Mouse (Mus musculus) embryonic facial prominence, embryonic 11.5 days (tissue): ENCODE measurements around the gene Ell. TPM values are rescaled to one million over a fixed set of nuclear protein-coding genes. Genes with fewer than 3 reads are reported as not detected.
"Not testable (repeated sequence)": the region's sequence is repeated elsewhere in the genome, so short reads cannot be mapped to it uniquely, and the experiment has no call there.

ENCODE experiments used
- ATAC-seq: fragments of 200-750 bp; cut with Nextera tagmentation; replicated peaks from 2 replicates; pipeline ENCODE4 v1.8.0; 2017; ENCODE audit warnings: low read depth; ENCODE audit not compliant: insufficient number of reproducible peaks, low FRiP score, low TSS enrichment
- DNase-seq: peaks from one replicate; pipeline ENCODE4 v3.0.0-alpha.2; 2015; ENCODE audit warnings: low spot score
- H3K27ac ChIP-seq: fragments of 300-500 bp; sonication (generic); replicated peaks from 2 replicates; pipeline ENCODE4 v1.5.1; 2014; ENCODE audit warnings: mild to moderate bottlenecking, low read depth, low read length, control low read depth
- H3K27me3 ChIP-seq: fragments of 300-500 bp; sonication (generic); 2 replicates; pipeline ENCODE4 v1.6.1; 2014; ENCODE audit warnings: mild to moderate bottlenecking, low read length, moderate library complexity, mixed read lengths; ENCODE audit not compliant: control insufficient read depth, insufficient read depth
- H3K36me3 ChIP-seq: fragments of 300-500 bp; sonication (generic); replicated peaks from 2 replicates; pipeline ENCODE4 v1.6.1; 2014; ENCODE audit warnings: low read depth, mild to moderate bottlenecking, low read length, moderate library complexity, mixed read lengths; ENCODE audit not compliant: control insufficient read depth, insufficient read depth
- H3K4me1 ChIP-seq: fragments of 300-500 bp; sonication (generic); 2 replicates; pipeline ENCODE4 v1.6.1; 2014; ENCODE audit warnings: low read length, mixed read lengths; ENCODE audit not compliant: control insufficient read depth, insufficient read depth
- H3K4me2 ChIP-seq: fragments of 300-500 bp; sonication (generic); 2 replicates; pipeline ENCODE4 v1.6.1; 2014; ENCODE audit warnings: low read depth, mild to moderate bottlenecking, control low read depth, low read length, moderate library complexity
- H3K4me3 ChIP-seq: fragments of 300-500 bp; sonication (generic); 2 replicates; pipeline ENCODE4 v1.5.1; 2014; ENCODE audit warnings: low read depth, low read length, control low read depth
- H3K9ac ChIP-seq: fragments of 300-500 bp; sonication (generic); replicated peaks from 2 replicates; pipeline ENCODE4 v1.6.1; 2014; ENCODE audit warnings: mild to moderate bottlenecking, control low read depth, low read length
- H3K9me3 ChIP-seq: fragments of 300-500 bp; sonication (generic); replicated peaks from 2 replicates; pipeline ENCODE4 v1.6.1; 2016; ENCODE audit warnings: mild to moderate bottlenecking, low read length, inconsistent platforms, mixed read lengths; ENCODE audit not compliant: control insufficient read depth
- WGBS: fragments of 180-500 bp; shearing (Covaris S2); extraction: QIAGEN DNeasy Blood & Tissue Kit; methylation state at CpG from one replicate; pipeline ENCODE4 v1.1.7; 2014; 5-methylcytosine and 5-hydroxymethylcytosine counted together
- polyA plus RNA-seq: library from polyadenylated mRNA; unstranded; fragments of >200 nt; fragmentation: Nextera tagmentation; extraction: Ambion mirVana; gene quantifications from 2 replicates; pipeline ENCODE4 v1.2.1, GENCODE M21; 2014

Ell gene
- polyA plus RNA-seq, 1 experiment from 2014 or later, result 16.1 TPM

- Histone ChIP-seq H3K9ac (no peak overlapping the region), H3K4me2 (no peak overlapping the region), H3K36me3 (peaks cover 11% of the 10 kb centered on the region), H3K27me3 (no peaks in the 10 kb centered on the region), H3K27ac (no peak overlapping the region), H3K4me3 (no peak overlapping the region), H3K4me1 (no peaks in the 10 kb centered on the region), H3K9me3 (no peaks in the 10 kb centered on the region)
- 91% methylated on average over 9 of the region's 9 CpGs for WGBS
- ATAC-seq, result peak; percentile 19; the same call in 1 of the 2 replicates
- no peak for DNase-seq
These were observed 45.5 kb downstream of the Ell start for GRCm38 (mm10) chr8:70584606-70585257.

GRCm38 (mm10) chr8:70585258-70585652 lies 46.0 kb downstream of the Ell start:
- no peak overlapping the region for H3K27ac ChIP-seq
- no peaks in the 10 kb centered on the region for H3K9me3 ChIP-seq
- DNase-seq, result peak; percentile 55
- 38% methylated on average over 7 of the region's 7 CpGs for WGBS
- H3K4me1 ChIP-seq, result no peaks in the 10 kb centered on the region
- ATAC-seq, result peak; percentile 15; the same call in 1 of the 2 replicates
- H3K9ac ChIP-seq, result no peak overlapping the region
- H3K4me2 ChIP-seq, result no peak overlapping the region
- no peak overlapping the region for H3K4me3 ChIP-seq
- H3K27me3 ChIP-seq, result no peaks in the 10 kb centered on the region
- H3K36me3 ChIP-seq, result peaks cover 11% of the 10 kb centered on the region

GRCm38 (mm10) chr8:70587955-70588354 lies 48.7 kb downstream of the Ell start:
- not testable (repeated sequence) for ATAC-seq, H3K36me3 ChIP-seq

GRCm38 (mm10) chr8:70591569-70591968 lies 52.3 kb downstream of the Ell start:
- Histone ChIP-seq H3K4me2 (no peak overlapping the region), H3K27ac (no peak overlapping the region), H3K4me1 (peaks cover 5% of the 10 kb centered on the region; the same call in 1 of the 2 replicates), H3K36me3 (peaks cover 3% of the 10 kb centered on the region), H3K27me3 (no peaks in the 10 kb centered on the region), H3K4me3 (no peak overlapping the region), H3K9ac (no peak overlapping the region), H3K9me3 (no peaks in the 10 kb centered on the region)
- 87% methylated on average over 12 of the region's 12 CpGs for WGBS
- no peak for ATAC-seq
- DNase-seq, result no peak

More at GRCm38 (mm10) chr8:70587955-70588354, 48.7 kb downstream of the Ell start:
- WGBS, result 94% methylated on average over 4 of the region's 4 CpGs
- H3K4me3 ChIP-seq, H3K9me3 ChIP-seq, H3K4me2 ChIP-seq, H3K9ac ChIP-seq, H3K27me3 ChIP-seq, H3K4me1 ChIP-seq, H3K27ac ChIP-seq, DNase-seq: not testable (repeated sequence)

GRCm38 (mm10) chr8:70593173-70593572 lies 53.9 kb downstream of the Ell start:
- H3K9ac ChIP-seq, result peak overlapping the region; percentile 43
- no peaks in the 10 kb centered on the region for H3K9me3 ChIP-seq
- ATAC-seq (no peak), DNase-seq (no peak)
- H3K4me1 ChIP-seq, result peaks cover 5% of the 10 kb centered on the region
- H3K27ac ChIP-seq, result peak overlapping the region; percentile 31; the same call in 1 of the 2 replicates
- peaks cover 3% of the 10 kb centered on the region for H3K36me3 ChIP-seq
- no peaks in the 10 kb centered on the region for H3K27me3 ChIP-seq
- WGBS, result 56% methylated on average over 8 of the region's 8 CpGs
- peak overlapping the region; percentile 99; the same call in 1 of the 2 replicates for H3K4me2 ChIP-seq
- H3K4me3 ChIP-seq, result no peak overlapping the region

- Histone ChIP-seq H3K4me1 (peaks cover 12% of the 10 kb centered on the region), H3K27me3 (no peaks in the 10 kb centered on the region), H3K9me3 (no peaks in the 10 kb centered on the region), H3K4me3 (peak within 1 kb of the TSS; percentile 65), H3K4me2 (peak within 1 kb of the TSS; percentile 99), H3K27ac (peak within 1 kb of the TSS; percentile 54; the same call in 1 of the 2 replicates), H3K36me3 (peaks cover 3% of the 10 kb centered on the region), H3K9ac (peak within 1 kb of the TSS; percentile 70)
- WGBS, result under 1% methylated on average over 40 of the region's 40 CpGs
- ATAC-seq, result peak; percentile 83
- DNase-seq, result peak; percentile 99
These were observed 54.8 kb downstream of the Ell start, which contains the start of gene Isyna1 for GRCm38 (mm10) chr8:70593961-70594609. Gene Isyna1, plus strand, starts transcription at chr8:70594373.

- peak overlapping the region; percentile 65 for H3K4me3 ChIP-seq
- no peaks in the 10 kb centered on the region for H3K9me3 ChIP-seq
- H3K36me3 ChIP-seq, result peaks cover 3% of the 10 kb centered on the region
- ATAC-seq, result no peak
- H3K27ac ChIP-seq, result peak overlapping the region; percentile 54; the same call in 1 of the 2 replicates
- peak; percentile 39 for DNase-seq
- no peaks in the 10 kb centered on the region for H3K27me3 ChIP-seq
- H3K4me2 ChIP-seq, result peak overlapping the region; percentile 99
- H3K9ac ChIP-seq, result peak overlapping the region; percentile 70
- H3K4me1 ChIP-seq, result peaks cover 12% of the 10 kb centered on the region
- WGBS, result 10% methylated on average over 79 of the region's 82 CpGs
These were observed 55.6 kb downstream of the Ell start for GRCm38 (mm10) chr8:70594621-70595564.
